Mouse (Mus musculus) heart, embryonic 11.5 days (tissue): ENCODE measurements at regions not wholly inside any gene's neighbourhood (a gene's known extent, or its start where the extent isn't known, plus 50 kb on each side); places are given as distances from the start of the nearest gene placed in this dataset. TPM values are rescaled to one million over a fixed set of nuclear protein-coding genes. Genes with fewer than 3 reads are reported as not detected.

Experiments used
- ATAC-seq: fragments of 200-750 bp; cut with Nextera tagmentation; replicated peaks from 2 replicates; pipeline ENCODE4 v1.8.0; 2017; ENCODE audit warnings: moderate library complexity; ENCODE audit not compliant: insufficient number of reproducible peaks, low FRiP score, low TSS enrichment
- H3K27ac ChIP-seq: fragments of 300-500 bp; sonication (generic); 2 replicates; pipeline ENCODE4 v1.5.1; 2014; ENCODE audit warnings: mild to moderate bottlenecking, low read depth, low read length
- H3K27me3 ChIP-seq: fragments of 300-500 bp; sonication (generic); 2 replicates; pipeline ENCODE4 v1.6.1; 2014; ENCODE audit warnings: mild to moderate bottlenecking, low read length, mixed read lengths; ENCODE audit not compliant: control insufficient read depth, insufficient read depth
- H3K36me3 ChIP-seq: fragments of 300-500 bp; sonication (generic); 2 replicates; pipeline ENCODE4 v1.6.1; 2014; ENCODE audit warnings: mild to moderate bottlenecking, low read length, moderate library complexity, mixed read lengths; ENCODE audit not compliant: control insufficient read depth, insufficient read depth
- H3K4me1 ChIP-seq: fragments of 300-500 bp; sonication (generic); 2 replicates; pipeline ENCODE4 v1.6.1; 2014; ENCODE audit warnings: low read length; ENCODE audit not compliant: control insufficient read depth, insufficient read depth
- H3K4me2 ChIP-seq: fragments of 300-500 bp; sonication (generic); 2 replicates; pipeline ENCODE4 v1.6.1; 2014; ENCODE audit warnings: mild to moderate bottlenecking, moderate library complexity
- H3K4me3 ChIP-seq: fragments of 300-500 bp; sonication (generic); 2 replicates; pipeline ENCODE4 v1.5.1; 2014; ENCODE audit warnings: low read depth, low read length
- H3K9ac ChIP-seq: fragments of 300-500 bp; sonication (generic); 2 replicates; pipeline ENCODE4 v1.6.1; 2014; ENCODE audit warnings: mild to moderate bottlenecking, low read depth, low read length, moderate library complexity
- H3K9me3 ChIP-seq: fragments of 300-500 bp; sonication (generic); replicated peaks from 2 replicates; pipeline ENCODE4 v1.6.1; 2016; ENCODE audit warnings: low read length; ENCODE audit not compliant: control insufficient read depth
- WGBS: fragments of 180-500 bp; shearing (Covaris S2); extraction: QIAGEN DNeasy Blood & Tissue Kit; methylation state at CpG from one replicate; pipeline ENCODE4 v1.1.7; 2014; ENCODE audit not compliant: insufficient replicate concordance; 5-methylcytosine and 5-hydroxymethylcytosine counted together
- microRNA-seq: library from miRNA; unstranded; fragments of <30 nt; microRNA quantifications from one replicate; pipeline ENCODE4, GENCODE M21; 2016; ENCODE audit warnings: borderline number of aligned reads

DNA sequence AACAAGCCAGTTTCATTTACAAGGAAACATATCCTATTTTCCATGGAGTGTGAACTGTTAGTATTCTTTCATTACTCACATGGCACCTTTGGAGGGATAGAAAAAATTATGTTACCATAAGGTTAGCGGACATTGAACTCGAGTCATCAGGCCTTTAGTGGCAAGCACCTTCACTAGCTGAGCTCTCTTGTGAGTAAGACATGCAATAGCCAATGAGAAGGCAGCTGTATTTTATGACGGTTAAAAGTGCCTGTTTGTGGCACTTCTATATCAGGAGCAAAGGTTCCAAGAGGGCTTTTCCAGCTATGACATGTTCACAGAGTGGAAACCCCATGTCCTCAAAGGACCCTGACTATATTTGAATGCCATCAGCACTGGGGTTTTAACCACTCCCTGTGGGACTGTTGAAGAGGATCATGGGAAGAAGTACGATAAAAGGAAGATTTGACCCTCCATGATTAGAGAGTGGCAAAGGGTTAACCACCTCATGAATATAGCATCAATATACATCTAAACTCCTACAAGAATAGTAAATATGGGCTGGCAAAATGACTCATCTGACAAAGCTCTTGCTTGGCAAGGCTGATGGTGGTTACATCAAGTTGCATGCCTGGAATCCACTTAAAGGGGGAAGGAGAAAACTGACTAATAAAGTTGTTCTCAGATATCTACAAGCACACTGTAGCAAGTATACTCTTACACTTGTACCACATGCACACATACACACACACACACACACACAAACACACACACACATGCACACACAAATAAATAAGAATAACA, 60.3 kb upstream of the Ankrd50 start:
- Histone ChIP-seq H3K4me3 (no peak overlapping the region), H3K27me3 (no peaks in the 10 kb centered on the region), H3K27ac (no peak overlapping the region), H3K9ac (no peak overlapping the region), H3K36me3 (no peaks in the 10 kb centered on the region), H3K9me3 (no peaks in the 10 kb centered on the region), H3K4me2 (no peak overlapping the region), H3K4me1 (no peaks in the 10 kb centered on the region)
- ATAC-seq = no peak
- WGBS = 84% methylated on average over 4 of the region's 4 CpGs

DNA sequence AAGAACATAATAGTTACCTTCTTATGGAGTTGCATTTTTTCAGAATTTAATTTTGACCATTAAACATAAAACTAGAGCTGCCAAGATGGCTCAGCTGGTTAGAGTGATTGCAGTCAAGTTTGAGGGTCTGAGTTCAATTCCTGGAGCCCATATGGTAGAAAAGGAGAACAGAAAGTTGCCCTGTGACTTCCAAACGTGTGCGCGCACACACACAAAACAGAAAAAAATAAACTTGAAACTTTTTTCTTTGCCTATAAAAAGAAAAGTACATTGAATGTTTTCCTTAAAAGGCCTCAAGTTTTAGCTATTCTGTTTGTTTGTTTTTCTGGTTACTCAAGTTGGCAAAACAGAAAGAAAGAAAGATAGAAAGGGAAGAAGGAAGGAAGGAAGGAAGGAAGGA, 59.2 kb upstream of the Ankrd50 start:
- WGBS = 85% methylated on average over 3 of the region's 3 CpGs
- Histone ChIP-seq H3K9me3 (no peaks in the 10 kb centered on the region), H3K4me1 (no peaks in the 10 kb centered on the region), H3K4me3 (no peak overlapping the region), H3K27me3 (no peaks in the 10 kb centered on the region), H3K36me3 (no peaks in the 10 kb centered on the region), H3K9ac (no peak overlapping the region), H3K4me2 (no peak overlapping the region), H3K27ac (no peak overlapping the region)
- no peak for ATAC-seq

DNA sequence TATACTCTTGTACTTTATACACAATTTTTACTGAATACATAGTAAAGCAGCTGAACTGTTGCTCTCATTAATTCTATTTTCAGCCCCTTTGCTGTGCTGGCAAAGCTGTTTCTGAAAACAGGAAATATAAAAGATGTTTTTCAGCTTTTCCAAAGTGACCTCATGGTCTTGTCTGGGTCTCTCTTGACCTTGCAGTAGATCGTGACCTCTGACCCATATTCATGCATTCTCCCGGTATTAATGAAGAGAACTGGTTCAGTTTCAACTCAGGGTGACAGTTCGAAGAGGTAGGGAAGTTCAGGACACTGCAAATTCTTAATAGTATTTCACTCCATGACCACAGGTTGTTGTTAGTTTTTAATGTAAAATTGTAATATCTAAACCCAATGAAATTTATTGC, 56.7 kb upstream of the Ankrd50 start:
- no peaks in the 10 kb centered on the region for H3K27me3 ChIP-seq
- no peak overlapping the region for H3K27ac ChIP-seq
- H3K9ac ChIP-seq = no peak overlapping the region

DNA sequence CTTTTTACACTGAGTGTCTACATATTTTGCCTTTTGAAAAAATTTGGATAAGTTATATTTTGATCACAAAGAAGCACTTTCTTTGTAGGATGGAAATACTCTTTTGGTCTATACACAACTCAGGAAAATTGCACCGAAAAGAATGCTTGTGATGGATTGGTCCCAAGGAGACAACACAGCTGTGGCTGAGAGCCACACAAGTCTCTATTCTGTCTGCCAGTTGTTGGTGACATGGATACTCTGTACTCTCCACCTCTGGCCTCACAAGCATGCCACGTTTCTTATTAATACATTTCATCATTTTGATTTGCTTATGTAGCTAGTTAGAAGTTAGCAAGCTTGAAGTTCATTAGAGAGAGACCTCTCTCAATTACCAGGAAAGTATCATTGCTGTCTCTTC, 53.7 kb upstream of the Ankrd50 start:
- H3K4me1 ChIP-seq = no peaks in the 10 kb centered on the region
- no peak overlapping the region for H3K27ac ChIP-seq
- no peak overlapping the region for H3K9ac ChIP-seq
- ATAC-seq = no peak
- no peak overlapping the region for H3K4me2 ChIP-seq
- H3K9me3 ChIP-seq = no peaks in the 10 kb centered on the region
- H3K4me3 ChIP-seq = no peak overlapping the region
- H3K36me3 ChIP-seq = no peaks in the 10 kb centered on the region
- H3K27me3 ChIP-seq = no peaks in the 10 kb centered on the region
- 75% methylated on average over 2 of the region's 2 CpGs for WGBS

More for the DNA sequence above, 56.7 kb upstream of the Ankrd50 start:
- H3K4me3 ChIP-seq = no peak overlapping the region
- no peaks in the 10 kb centered on the region for H3K4me1 ChIP-seq
- no peaks in the 10 kb centered on the region for H3K9me3 ChIP-seq
- ATAC-seq = no peak
- no peak overlapping the region for H3K4me2 ChIP-seq
- no peaks in the 10 kb centered on the region for H3K36me3 ChIP-seq
- 71% methylated on average over 3 of the region's 3 CpGs for WGBS

DNA sequence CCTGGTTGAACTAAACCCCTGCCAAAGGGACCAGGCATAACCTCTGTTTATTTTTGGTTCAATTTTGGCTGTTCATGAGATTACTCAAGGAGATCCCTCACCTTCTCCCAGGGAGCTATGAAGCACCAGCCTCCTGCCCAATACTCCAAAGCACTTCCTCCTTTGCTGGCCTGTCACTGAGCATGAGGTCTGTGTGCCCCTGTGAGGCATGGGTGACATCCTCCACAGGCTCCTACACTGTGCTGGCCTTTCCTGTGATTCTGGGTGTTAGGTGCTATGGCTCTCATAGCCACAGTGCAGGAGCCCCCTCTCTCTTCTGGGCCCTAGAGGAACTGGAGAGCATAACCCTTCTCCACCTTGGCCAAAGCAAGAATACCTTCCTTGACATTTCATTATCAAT, 53.1 kb upstream of the Ankrd50 start:
- Histone ChIP-seq H3K27me3 (no peaks in the 10 kb centered on the region), H3K4me1 (no peaks in the 10 kb centered on the region), H3K4me3 (no peak overlapping the region), H3K4me2 (no peak overlapping the region), H3K9ac (no peak overlapping the region), H3K9me3 (no peaks in the 10 kb centered on the region), H3K36me3 (no peaks in the 10 kb centered on the region), H3K27ac (no peak overlapping the region)
- ATAC-seq = no peak

Small RNAs in the stretch of these regions (microRNA-seq; reads per million reads assigned to microRNA genes)
- gene Gm24462 = not detected
